Mouse (Mus musculus): ENCODE results near the gene Map7d1.

GRCm38 (mm10) chr4:126227077-126227761 is 28.9 kb downstream of the Map7d1 start:
- TF ChIP-seq CTCF (IDR thresholded peaks at IDR 0.05; ENCODE audit: borderline replicate concordance, insufficient read depth, low read length) (peak; percentile 48), POLR2A (IDR thresholded peaks at IDR 0.05; ENCODE audit: low read depth, low read length) (peak; percentile 52; the same call in 1 of the 2 replicates)
